Mouse (Mus musculus): ENCODE data around the gene Eddm3b.

The Eddm3b gene

GRCm38 (mm10) chr14:51113916-51114560 is at the start of gene Eddm3b:
Eddm3b (plus strand) TSS chr14:51114426.
- no peak for DNase-seq (ENCODE audit: extremely low spot score, low spot score)

GRCm38 (mm10) chr14:51068956-51069355 is 45.3 kb upstream of the Eddm3b start:
- DNase-seq (ENCODE audit: extremely low spot score, low spot score), result no peak

GRCm38 (mm10) chr14:51069617-51070016 is 44.6 kb upstream of the Eddm3b start:
- no peak for DNase-seq (ENCODE audit: extremely low spot score, low spot score)

GRCm38 (mm10) chr14:51074335-51074734 is 39.9 kb upstream of the Eddm3b start, which contains the start of gene Olfr750:
Olfr750 (minus strand) TSS chr14:51074435.
- no peak for DNase-seq (ENCODE audit: extremely low spot score, low spot score)

GRCm38 (mm10) chr14:51079180-51079579 is 35.0 kb upstream of the Eddm3b start:
- DNase-seq (ENCODE audit: extremely low spot score, low spot score), result no peak

- DNase-seq (ENCODE audit: extremely low spot score, low spot score), result no peak
These were observed 33.2 kb upstream of the Eddm3b start for GRCm38 (mm10) chr14:51081035-51081434.

GRCm38 (mm10) chr14:51082599-51083581 is 31.3 kb upstream of the Eddm3b start:
- DNase-seq (ENCODE audit: extremely low spot score, low spot score), result peak; percentile 73

- peak; percentile 19 for DNase-seq (ENCODE audit: extremely low spot score, low spot score)
These were observed 30.4 kb upstream of the Eddm3b start for GRCm38 (mm10) chr14:51083805-51084204.

GRCm38 (mm10) chr14:51085086-51085485 is 29.1 kb upstream of the Eddm3b start:
- DNase-seq (ENCODE audit: extremely low spot score, low spot score), result no peak

GRCm38 (mm10) chr14:51085911-51086310 is 28.3 kb upstream of the Eddm3b start:
- no peak for DNase-seq (ENCODE audit: extremely low spot score, low spot score)

- DNase-seq (ENCODE audit: extremely low spot score, low spot score), result no peak
These were observed 26.5 kb upstream of the Eddm3b start for GRCm38 (mm10) chr14:51087762-51088161.

- DNase-seq (ENCODE audit: extremely low spot score, low spot score), result peak; percentile 86
These were observed 25.9 kb upstream of the Eddm3b start for GRCm38 (mm10) chr14:51088166-51088969.

GRCm38 (mm10) chr14:51088970-51089673 is 25.1 kb upstream of the Eddm3b start:
- peak; percentile 99 for DNase-seq (ENCODE audit: extremely low spot score, low spot score)

- DNase-seq (ENCODE audit: extremely low spot score, low spot score), result no peak
These were observed 24.6 kb upstream of the Eddm3b start for GRCm38 (mm10) chr14:51089674-51090076.

- peak; percentile 89 for DNase-seq (ENCODE audit: extremely low spot score, low spot score)
These were observed 24.0 kb upstream of the Eddm3b start for GRCm38 (mm10) chr14:51090077-51090781.

- DNase-seq (ENCODE audit: extremely low spot score, low spot score), result peak; percentile 65
These were observed 23.0 kb upstream of the Eddm3b start, which contains the start of the genes Rnase4 and Ang for GRCm38 (mm10) chr14:51090921-51091900. Rnase4 (plus strand) TSS chr14:51091077. Ang (plus strand) TSS chr14:51091150.

GRCm38 (mm10) chr14:51092073-51092620 is 22.1 kb upstream of the Eddm3b start:
- DNase-seq (ENCODE audit: extremely low spot score, low spot score), result no peak

GRCm38 (mm10) chr14:51093496-51093895 is 20.7 kb upstream of the Eddm3b start:
- DNase-seq (ENCODE audit: extremely low spot score, low spot score), result no peak
